ENCODE assay signal across 9 mouse cellular contexts in genomic region chr11:53566646-53567045, GRCm38 (mm10). TPM values are rescaled to one million over a fixed set of nuclear protein-coding genes. Genes with fewer than 3 reads are reported as not detected.
DNase-seq lines count a peak whose midpoint lies in the region; ATAC-seq and TF ChIP-seq lines count a peak whose summit lies in the region.
"Had no signal": no experiment of that assay in that cellular context is flagged by ENCODE, and none has a peak within 500 bp of the region (broad histone marks: within the 10 kb centered on the region; RNA-seq: fewer than 3 reads in every experiment).

No protein-coding gene starts in this region.

- peak overlapping the region; percentile 88 for H3K4me2 ChIP-seq in heart, embryonic 11.5 days
- peak overlapping the region; percentile 67 for H3K4me2 ChIP-seq in CH12.LX (ENCODE audit: insufficient read depth, low read depth, poor library complexity, severe bottlenecking)
- H3K4me2 ChIP-seq in forebrain, embryonic 16.5 days (ENCODE audit: low read length), result peak overlapping the region; percentile 57
- H3K4me2 ChIP-seq in liver, embryonic 16.5 days (ENCODE audit: low read depth, low read length), result peak overlapping the region; percentile 95

- in situ Hi-C loops in CH12.LX (cut with MboI; ENCODE audit: low pct_ligation_motif_present, low pct_unique_long_range_greater_than_20kb, low sequenced_read_pairs), result loop anchor here (10.0 kb wide), 1 partner anchor 468 kb away; no protein-coding TSS in a partner anchor

- no peak for DNase-seq in heart, adult 18-20 months
- DNase-seq in CH12.LX (ENCODE audit: extremely low read depth), result no peak
- DNase-seq in natural killer cell, adult 2 months (ENCODE audit: low spot score in 2 of 2), result no peak
- DNase-seq in cerebellum, postnatal 4 days (ENCODE audit: low spot score in 2 of 2), result no peak
- DNase-seq in cerebellum, adult 8-10 months, result no peak

- H3K9me3 ChIP-seq in heart, embryonic 11.5 days (replicated peaks; ENCODE audit: control insufficient read depth, low read length), result no peaks in the 10 kb centered on the region
- H3K9me3 ChIP-seq in CH12.LX (replicated peaks; ENCODE audit: low read length), result peaks cover 11% of the 10 kb centered on the region
- H3K9me3 ChIP-seq in forebrain, embryonic 16.5 days (ENCODE audit: control insufficient read depth, low read length), result no peaks in the 10 kb centered on the region
- no peaks in the 10 kb centered on the region for H3K9me3 ChIP-seq in liver, embryonic 16.5 days (replicated peaks; ENCODE audit: control insufficient read depth, low read length)

- no peak overlapping the region for H3K27ac ChIP-seq in heart, embryonic 11.5 days (ENCODE audit: low read depth, low read length)
- H3K27ac ChIP-seq in CH12.LX (ENCODE audit: insufficient read depth, low read depth), result no peak overlapping the region
- H3K27ac ChIP-seq in forebrain, embryonic 16.5 days (ENCODE audit: low read length), result no peak overlapping the region
- H3K27ac ChIP-seq in liver, embryonic 16.5 days (ENCODE audit: low read length), result no peak overlapping the region

- TF ChIP-seq RAD21 in CH12.LX (IDR thresholded peaks at IDR 0.05; ENCODE audit: low read depth, low read length), result no peak

- TF ChIP-seq POLR2A in CH12.LX (IDR thresholded peaks at IDR 0.05; ENCODE audit: low read depth, low read length), result no peak

- H3K79me2 ChIP-seq in CH12.LX (replicated peaks; ENCODE audit: control insufficient read depth, extremely low read depth, insufficient read depth, poor library complexity, severe bottlenecking), result no peaks in the 10 kb centered on the region

- ATAC-seq in heart, embryonic 11.5 days (replicated peaks; ENCODE audit: insufficient number of reproducible peaks, low FRiP score, low TSS enrichment), result no peak; the same call in 1 of the 2 replicates
- ATAC-seq in forebrain, embryonic 16.5 days, result 0 out of 2 replicates have a peak, but pooled peaks have one; percentile 8
- ATAC-seq in liver, embryonic 16.5 days (ENCODE audit: low read depth), result no peak

- H3K9ac ChIP-seq in heart, embryonic 11.5 days (ENCODE audit: low read depth, low read length), result no peak overlapping the region
- 0 out of 2 replicates have a peak overlapping the region, but pooled peaks have one; percentile 14 for H3K9ac ChIP-seq in CH12.LX (ENCODE audit: insufficient read depth, low read depth)
- peak overlapping the region; percentile 95 for H3K9ac ChIP-seq in forebrain, embryonic 16.5 days (replicated peaks; ENCODE audit: low read depth, low read length)
- peak overlapping the region; percentile 79 for H3K9ac ChIP-seq in liver, embryonic 16.5 days (ENCODE audit: low read depth, low read length)

- H3K36me3 ChIP-seq in heart, embryonic 11.5 days (ENCODE audit: control insufficient read depth, insufficient read depth, low read length), result no peaks in the 10 kb centered on the region
- H3K36me3 ChIP-seq in CH12.LX (replicated peaks in 1 of 2; ENCODE audit: control insufficient read depth in 1 of 2, insufficient read depth in 1 of 2, low read length in 1 of 2), result peaks cover 0 to 5% of the 10 kb centered on the region in 2 experiments
- peaks cover 4% of the 10 kb centered on the region for H3K36me3 ChIP-seq in forebrain, embryonic 16.5 days (ENCODE audit: control insufficient read depth, insufficient read depth)
- no peaks in the 10 kb centered on the region for H3K36me3 ChIP-seq in liver, embryonic 16.5 days (ENCODE audit: control insufficient read depth, insufficient read depth)

- TF ChIP-seq CTCF in CH12.LX (conservative IDR thresholded peaks at IDR 0.05 in 1 of 2, IDR thresholded peaks at IDR 0.05 in 1 of 2; ENCODE audit: low read depth in 2 of 2, low read length in 2 of 2), result no peak

- peaks cover 4% of the 10 kb centered on the region; the same call in 1 of the 2 replicates for H3K4me1 ChIP-seq in heart, embryonic 11.5 days (ENCODE audit: control insufficient read depth, insufficient read depth, low read length)
- peaks cover 2 to 17% of the 10 kb centered on the region in 2 experiments; a peak in 2 of 4 replicates for H3K4me1 ChIP-seq in CH12.LX (ENCODE audit: control insufficient read depth in 1 of 2, insufficient read depth in 2 of 2)
- H3K4me1 ChIP-seq in forebrain, embryonic 16.5 days (replicated peaks; ENCODE audit: control insufficient read depth, insufficient read depth, low read length), result peaks cover 21% of the 10 kb centered on the region
- peaks cover 19% of the 10 kb centered on the region for H3K4me1 ChIP-seq in liver, embryonic 16.5 days (ENCODE audit: control insufficient read depth, low read depth, low read length)

- H3K27me3 ChIP-seq in heart, embryonic 11.5 days (ENCODE audit: control insufficient read depth, insufficient read depth, low read length), result no peaks in the 10 kb centered on the region
- no peaks in the 10 kb centered on the region for H3K27me3 ChIP-seq in CH12.LX (replicated peaks)
- no peaks in the 10 kb centered on the region for H3K27me3 ChIP-seq in forebrain, embryonic 16.5 days (replicated peaks; ENCODE audit: control insufficient read depth, insufficient read depth, low read length)
- no peaks in the 10 kb centered on the region for H3K27me3 ChIP-seq in liver, embryonic 16.5 days (ENCODE audit: control insufficient read depth, insufficient read depth, low read depth, low read length)

- no peak for TF ChIP-seq EP300 in CH12.LX (IDR thresholded peaks at IDR 0.05; ENCODE audit: low read length)

- dilution Hi-C loops in CH12.LX (cut with MboI; ENCODE audit: extremely low pct_ligation_motif_present, extremely low pct_unique_long_range_greater_than_20kb, low sequenced_read_pairs), result no loop called here

- WGBS in heart, embryonic 11.5 days (ENCODE audit: insufficient replicate concordance), result 82% methylated on average over 4 of the region's 4 CpGs
- WGBS in forebrain, embryonic 16.5 days, result 89% methylated on average over 4 of the region's 4 CpGs
- WGBS in liver, embryonic 16.5 days (ENCODE audit: insufficient replicate concordance), result 74% methylated on average over 4 of the region's 4 CpGs

- H3K4me3 ChIP-seq in heart, embryonic 11.5 days (ENCODE audit: low read depth, low read length), result peak overlapping the region; percentile 83
- H3K4me3 ChIP-seq in CH12.LX (replicated peaks in 1 of 3; ENCODE audit: low read depth in 2 of 3, low read length in 2 of 3, poor library complexity in 1 of 3), result peak overlapping the region in 1 of 3 experiments; percentile 74
- H3K4me3 ChIP-seq in forebrain, embryonic 16.5 days (replicated peaks; ENCODE audit: low read length), result peak overlapping the region; percentile 95
- peak overlapping the region; percentile 91 for H3K4me3 ChIP-seq in liver, embryonic 16.5 days (ENCODE audit: low read depth, low read length)

TF ChIP-seq in CH12.LX, 34 proteins besides CTCF, POLR2A, EP300 and RAD21:
- TF ChIP-seq ZMIZ1 (IDR thresholded peaks at IDR 0.05; ENCODE audit: low read depth, low read length) (no peak), GABPA (IDR thresholded peaks at IDR 0.05; ENCODE audit: insufficient replicate concordance, low read depth, low read length) (no peak), TCF12 (IDR thresholded peaks at IDR 0.05; ENCODE audit: low read depth, low read length) (no peak), MAFK (IDR thresholded peaks at IDR 0.05; ENCODE audit: insufficient replicate concordance, low read length) (no peak), JUND (conservative IDR thresholded peaks at IDR 0.05; ENCODE audit: low read depth, low read length) (no peak), MEF2A (IDR thresholded peaks at IDR 0.05; ENCODE audit: borderline replicate concordance, low read depth, low read length) (no peak), TBP (conservative IDR thresholded peaks at IDR 0.05; ENCODE audit: low read depth, low read length) (no peak), NRF1 (IDR thresholded peaks at IDR 0.05; ENCODE audit: low read depth, low read length) (no peak), PAX5 (IDR thresholded peaks at IDR 0.05; ENCODE audit: low read length) (no peak), CHD2 (IDR thresholded peaks at IDR 0.05; ENCODE audit: low read length) (no peak), MYC (IDR thresholded peaks at IDR 0.05; ENCODE audit: low read depth, low read length) (no peak), NELFE (IDR thresholded peaks at IDR 0.05; ENCODE audit: low read depth, low read length) (no peak), ZKSCAN1 (IDR thresholded peaks at IDR 0.05; ENCODE audit: borderline replicate concordance, low read depth, low read length) (no peak), ELF1 (IDR thresholded peaks at IDR 0.05; ENCODE audit: low read depth, low read length) (no peak), ETS1 (conservative IDR thresholded peaks at IDR 0.05; ENCODE audit: low read depth, low read length) (no peak), MXI1 (IDR thresholded peaks at IDR 0.05; ENCODE audit: low read depth, low read length) (no peak), MAX (IDR thresholded peaks at IDR 0.05; ENCODE audit: low read length) (no peak)
TF ChIP-seq in CH12.LX: peak in this region for 0.

RNA-seq across cellular contexts. Expression of gene Kif3a, which starts 0.5 kb away (rescaled TPM):
- 31.9 and 38.6 TPM in 2 replicates for polyA plus RNA-seq in heart, embryonic 11.5 days (2014; fragmentation: Nextera tagmentation; extraction: Ambion mirVana)
- total RNA-seq in heart, adult 18-20 months (2021), result 10 to 100 TPM in 1 of 2 experiments, 1 to 10 TPM in 1; 8.4 to 11.2 TPM
- total RNA-seq in CH12.LX (2012; rRNA removed) (11.3 and 18.3 TPM in 2 replicates), CH12.LX (2014; rRNA removed) (7.7 and 8.9 TPM in 2 replicates)
- polyA plus RNA-seq in CH12.LX (2012; ENCODE audit: insufficient read length, low read depth), result 26.5 and 27.9 TPM in 2 replicates
- polyA plus RNA-seq in forebrain, embryonic 16.5 days (2015; fragmentation: Nextera tagmentation; extraction: Ambion mirVana), result 268 and 295 TPM in 2 replicates
- polyA plus RNA-seq in liver, embryonic 16.5 days (2015; fragmentation: Nextera tagmentation; extraction: Ambion mirVana), result 7.4 and 9.7 TPM in 2 replicates

RNA-seq across cellular contexts. Expression of gene Sept8, which starts 47.6 kb away (rescaled TPM):
- polyA plus RNA-seq in heart, embryonic 11.5 days (2014; fragmentation: Nextera tagmentation; extraction: Ambion mirVana), result 18.8 and 21.4 TPM in 2 replicates
- total RNA-seq in heart, adult 18-20 months (2021), result 10 to 100 TPM; 24.7 to 24.8 TPM
- total RNA-seq in CH12.LX (2012; rRNA removed), result 14.9 and 21.9 TPM in 2 replicates
- total RNA-seq in CH12.LX (2014; rRNA removed), result 8.2 and 8.5 TPM in 2 replicates
- polyA plus RNA-seq in CH12.LX (2012; ENCODE audit: insufficient read length, low read depth), result 15.2 and 15.3 TPM in 2 replicates
- 23.3 and 25.6 TPM in 2 replicates for polyA plus RNA-seq in forebrain, embryonic 16.5 days (2015; fragmentation: Nextera tagmentation; extraction: Ambion mirVana)
- 16.5 and 18.9 TPM in 2 replicates for polyA plus RNA-seq in liver, embryonic 16.5 days (2015; fragmentation: Nextera tagmentation; extraction: Ambion mirVana)

RNA-seq across cellular contexts. Expression of gene Il4, which starts 51.8 kb away (rescaled TPM):
- 0.86 and 1.8 TPM in 2 replicates for polyA plus RNA-seq in heart, embryonic 11.5 days (2014; fragmentation: Nextera tagmentation; extraction: Ambion mirVana)
- not detected for total RNA-seq in heart, adult 18-20 months (2021)
- total RNA-seq in CH12.LX (2012; rRNA removed) (26.3 and 35.6 TPM in 2 replicates), CH12.LX (2014; rRNA removed) (75.5 and 83.1 TPM in 2 replicates)
- 19.5 and 24.5 TPM in 2 replicates for polyA plus RNA-seq in CH12.LX (2012; ENCODE audit: insufficient read length, low read depth)
- polyA plus RNA-seq in forebrain, embryonic 16.5 days (2015; fragmentation: Nextera tagmentation; extraction: Ambion mirVana), result 3.0 and 4.7 TPM in 2 replicates
- polyA plus RNA-seq in liver, embryonic 16.5 days (2015; fragmentation: Nextera tagmentation; extraction: Ambion mirVana), result 0.20 and 0.27 TPM in 2 replicates
- polyA plus RNA-seq: brain, embryonic 14.5 days had no signal
